Comparison of ENCODE assay signal across 31 mouse cellular contexts in the genomic region with DNA sequence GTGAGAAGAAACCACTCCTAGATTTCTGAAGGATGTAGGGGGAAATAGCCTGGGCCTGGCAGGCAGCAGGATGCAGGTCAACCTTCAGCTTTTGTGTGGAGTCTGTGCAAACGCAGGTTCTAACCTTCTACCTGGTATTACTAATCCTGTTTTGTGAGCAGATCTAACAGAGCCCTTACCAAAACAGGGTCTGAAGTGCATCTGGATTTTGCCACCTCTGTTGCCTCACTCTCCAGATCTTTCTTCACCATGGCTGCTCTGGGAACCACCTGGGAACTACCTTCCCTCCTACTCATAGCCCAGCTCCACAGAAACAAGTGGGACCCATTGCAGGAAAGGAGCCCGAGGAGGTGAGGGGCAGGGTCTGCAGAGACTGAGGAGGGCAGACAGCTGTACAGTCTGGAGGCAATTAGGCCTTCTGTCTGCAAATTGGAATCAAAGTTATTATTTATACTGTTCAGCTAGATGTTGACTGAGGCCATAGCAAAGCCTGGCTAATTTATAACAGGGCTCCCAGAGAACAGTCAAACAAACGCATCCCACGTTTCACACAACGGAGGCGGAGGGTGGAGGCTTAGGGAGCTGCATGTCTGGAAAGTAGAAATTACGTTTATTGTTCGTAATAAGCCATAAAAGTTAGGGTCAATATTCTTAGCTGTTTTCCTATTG. TPM values are rescaled to one million over a fixed set of nuclear protein-coding genes. Genes with fewer than 3 reads are reported as not detected.
DNase-seq lines count a peak whose midpoint lies in the region; ATAC-seq and TF ChIP-seq lines count a peak whose summit lies in the region.
"Had no signal": no experiment of that assay in that cellular context is flagged by ENCODE, and none has a peak within 500 bp of the region (broad histone marks: within the 10 kb centered on the region; RNA-seq: fewer than 3 reads in every experiment).

No protein-coding gene starts in this region.

- 0 out of 2 replicates have a peak overlapping the region, but pooled peaks have one; percentile 14 for H3K27ac ChIP-seq in limb, embryonic 11.5 days (replicated peaks; ENCODE audit: low read depth, low read length)
- H3K27ac ChIP-seq in limb, embryonic 10.5 days = no peak overlapping the region
- H3K27ac ChIP-seq in embryonic facial prominence, embryonic 14.5 days (replicated peaks; ENCODE audit: low read depth, low read length) = no peak overlapping the region
- H3K27ac ChIP-seq in lung, postnatal 0 days (ENCODE audit: low read length) = no peak overlapping the region
- H3K27ac ChIP-seq: gastrocnemius, adult 2 months; hindbrain, embryonic 13.5 days; layer of hippocampus, adult 2 months; left cerebral cortex, adult 2 months; limb, embryonic 15.5 days had no signal

- no peak for TF ChIP-seq EP300 in lung, postnatal 0 days (IDR thresholded peaks at IDR 0.05)

- no peak overlapping the region for H3K4me3 ChIP-seq in limb, embryonic 11.5 days (ENCODE audit: low read depth, low read length)
- no peak overlapping the region for H3K4me3 ChIP-seq in limb, embryonic 10.5 days
- no peak overlapping the region for H3K4me3 ChIP-seq in embryonic facial prominence, embryonic 14.5 days (ENCODE audit: low read depth, low read length)
- no peak overlapping the region for H3K4me3 ChIP-seq in lung, postnatal 0 days (ENCODE audit: low read depth, low read length)
- H3K4me3 ChIP-seq: gastrocnemius, adult 2 months; hindbrain, embryonic 13.5 days; layer of hippocampus, adult 2 months; left cerebral cortex, adult 2 months; limb, embryonic 15.5 days; megakaryocyte, embryonic 14.5 days had no signal

- H3K27me3 ChIP-seq in limb, embryonic 11.5 days (ENCODE audit: control insufficient read depth, insufficient read depth, low read length) = no peaks in the 10 kb centered on the region
- H3K27me3 ChIP-seq in limb, embryonic 10.5 days (ENCODE audit: low read depth, poor library complexity, severe bottlenecking) = peaks cover 52% of the 10 kb centered on the region
- H3K27me3 ChIP-seq in embryonic facial prominence, embryonic 14.5 days (replicated peaks; ENCODE audit: control insufficient read depth, insufficient read depth, low read length) = peaks cover 8% of the 10 kb centered on the region; the same call in 1 of the 2 replicates
- no peaks in the 10 kb centered on the region for H3K27me3 ChIP-seq in lung, postnatal 0 days (replicated peaks; ENCODE audit: insufficient read depth, low read length)

- no peaks in the 10 kb centered on the region for H3K36me3 ChIP-seq in limb, embryonic 11.5 days (ENCODE audit: control insufficient read depth, insufficient read depth, low read length)
- H3K36me3 ChIP-seq in limb, embryonic 10.5 days = no peaks in the 10 kb centered on the region
- H3K36me3 ChIP-seq in embryonic facial prominence, embryonic 14.5 days (ENCODE audit: control insufficient read depth, insufficient read depth, low read length) = no peaks in the 10 kb centered on the region
- H3K36me3 ChIP-seq in lung, postnatal 0 days (ENCODE audit: insufficient read depth, low read length) = no peaks in the 10 kb centered on the region
- H3K36me3 ChIP-seq: hindbrain, embryonic 13.5 days; limb, embryonic 15.5 days had no signal

- H3K9me3 ChIP-seq in limb, embryonic 11.5 days (ENCODE audit: control insufficient read depth, low read length) = no peaks in the 10 kb centered on the region
- no peaks in the 10 kb centered on the region for H3K9me3 ChIP-seq in limb, embryonic 10.5 days (replicated peaks)
- no peaks in the 10 kb centered on the region for H3K9me3 ChIP-seq in embryonic facial prominence, embryonic 14.5 days (ENCODE audit: control insufficient read depth, low read length)
- H3K9me3 ChIP-seq in lung, postnatal 0 days (ENCODE audit: low read length) = no peaks in the 10 kb centered on the region
- H3K9me3 ChIP-seq: hindbrain, embryonic 13.5 days; limb, embryonic 15.5 days; megakaryocyte, embryonic 14.5 days had no signal

- H3K9ac ChIP-seq in limb, embryonic 11.5 days (ENCODE audit: low read length) = no peak overlapping the region
- H3K9ac ChIP-seq in embryonic facial prominence, embryonic 14.5 days (ENCODE audit: low read depth, low read length) = no peak overlapping the region
- H3K9ac ChIP-seq in lung, postnatal 0 days (replicated peaks; ENCODE audit: low read depth) = no peak overlapping the region
- H3K9ac ChIP-seq: hindbrain, embryonic 13.5 days; limb, embryonic 15.5 days; lung, embryonic 14.5 days had no signal

- H3K4me1 ChIP-seq in limb, embryonic 11.5 days (ENCODE audit: control insufficient read depth, insufficient read depth, low read length) = peaks cover 11% of the 10 kb centered on the region
- H3K4me1 ChIP-seq in limb, embryonic 10.5 days = peaks cover 49% of the 10 kb centered on the region
- peaks cover 19% of the 10 kb centered on the region for H3K4me1 ChIP-seq in embryonic facial prominence, embryonic 14.5 days (ENCODE audit: control insufficient read depth, insufficient read depth, low read length)
- no peaks in the 10 kb centered on the region for H3K4me1 ChIP-seq in lung, postnatal 0 days (ENCODE audit: insufficient read depth, low read depth, low read length)
- H3K4me1 ChIP-seq: megakaryocyte, embryonic 14.5 days had no signal

- DNase-seq in limb, embryonic 11.5 days (ENCODE audit: low spot score) = no peak
- no peak for DNase-seq in limb, embryonic 10.5 days (ENCODE audit: low spot score)
- peak; percentile 11 for DNase-seq in right cerebral cortex, adult 18-20 months
- DNase-seq in right cerebral cortex, postnatal 36 days (ENCODE audit: low spot score in 2 of 2) = no peak
- DNase-seq in embryonic facial prominence, embryonic 14.5 days (ENCODE audit: low spot score) = peak; percentile 24
- no peak for DNase-seq in lung, postnatal 0 days (ENCODE audit: low spot score)
- no peak for DNase-seq in lung, postnatal 14 days
- DNase-seq: adrenal gland, postnatal 25 days; cerebellum, adult 11-12 months; cerebellum, adult 9-11 months; embryo, embryonic 11 days; gastrocnemius, adult 2 months; gastrocnemius, postnatal 36 days; heart, adult 18-20 months; heart, postnatal 36 days; kidney, adult 2 months; kidney, postnatal 36 days; lung, embryonic 14.5 days; lung, postnatal 4 days; midbrain, embryonic 14.5 days; retina, postnatal 1 day; right cerebral cortex, postnatal 25 days; thymus, postnatal 14 days had no signal

- TF ChIP-seq CTCF in lung, postnatal 0 days (IDR thresholded peaks at IDR 0.05) = no peak

- H3K4me2 ChIP-seq in limb, embryonic 11.5 days (ENCODE audit: low read depth, severe bottlenecking) = no peak overlapping the region
- no peak overlapping the region for H3K4me2 ChIP-seq in embryonic facial prominence, embryonic 14.5 days (ENCODE audit: low read depth, low read length)
- H3K4me2 ChIP-seq in lung, postnatal 0 days (replicated peaks; ENCODE audit: low read depth, low read length) = no peak overlapping the region
- H3K4me2 ChIP-seq: heart, embryonic 11.5 days; hindbrain, embryonic 13.5 days; limb, embryonic 15.5 days; lung, embryonic 14.5 days had no signal

- 0 out of 2 replicates have a peak, but pooled peaks have one; percentile 44 for ATAC-seq in limb, embryonic 11.5 days (ENCODE audit: insufficient number of reproducible peaks, low FRiP score, low TSS enrichment, low read depth)
- no peak for ATAC-seq in embryonic facial prominence, embryonic 14.5 days (ENCODE audit: low read depth)
- ATAC-seq in lung, postnatal 0 days = no peak
- ATAC-seq: CD4-positive, CD25-positive, alpha-beta regulatory T cell, adult 4 months; forebrain, embryonic 16.5 days had no signal

- WGBS in limb, embryonic 11.5 days = 39% methylated on average over 8 of the region's 8 CpGs
- WGBS in limb, embryonic 10.5 days = 48% methylated on average over 8 of the region's 8 CpGs
- 42% methylated on average over 8 of the region's 8 CpGs for WGBS in embryonic facial prominence, embryonic 14.5 days
- WGBS in lung, postnatal 0 days = 50% methylated on average over 8 of the region's 8 CpGs

RNA-seq across cellular contexts. Expression of gene Sox9, which starts 25.9 kb away (rescaled TPM):
- 208 and 215 TPM in 2 replicates for polyA plus RNA-seq in limb, embryonic 11.5 days (2014; fragmentation: Nextera tagmentation; extraction: Ambion mirVana)
- 85.1 and 169 TPM in 2 replicates for polyA plus RNA-seq in limb, embryonic 10.5 days (2016; fragmentation: Nextera tagmentation; extraction: Ambion mirVana)
- 48.0 and 61.8 TPM in 2 replicates for polyA plus RNA-seq in embryonic facial prominence, embryonic 14.5 days (2014; fragmentation: Nextera tagmentation; extraction: Ambion mirVana)
- polyA plus RNA-seq in lung, postnatal 0 days (2015; fragmentation: Nextera tagmentation; extraction: Ambion mirVana) = 8.5 and 9.0 TPM in 2 replicates
- polyA plus RNA-seq: CD4-positive, CD25-positive, alpha-beta regulatory T cell, adult 4 months had no signal

Comparison
In these comparisons a context has a peak if more than half of its experiments do, and no peak if none do; other contexts are left out.
1. DNase-seq: peak in right cerebral cortex, adult 18-20 months (single experiment) and embryonic facial prominence, embryonic 14.5 days (single experiment); none in limb, embryonic 11.5 days (single experiment), limb, embryonic 10.5 days (single experiment), right cerebral cortex, postnatal 36 days (0 of 2), lung, postnatal 0 days (single experiment) and lung, postnatal 14 days (single experiment).